Mouse (Mus musculus): ENCODE results near the gene Etv2.

DNA sequence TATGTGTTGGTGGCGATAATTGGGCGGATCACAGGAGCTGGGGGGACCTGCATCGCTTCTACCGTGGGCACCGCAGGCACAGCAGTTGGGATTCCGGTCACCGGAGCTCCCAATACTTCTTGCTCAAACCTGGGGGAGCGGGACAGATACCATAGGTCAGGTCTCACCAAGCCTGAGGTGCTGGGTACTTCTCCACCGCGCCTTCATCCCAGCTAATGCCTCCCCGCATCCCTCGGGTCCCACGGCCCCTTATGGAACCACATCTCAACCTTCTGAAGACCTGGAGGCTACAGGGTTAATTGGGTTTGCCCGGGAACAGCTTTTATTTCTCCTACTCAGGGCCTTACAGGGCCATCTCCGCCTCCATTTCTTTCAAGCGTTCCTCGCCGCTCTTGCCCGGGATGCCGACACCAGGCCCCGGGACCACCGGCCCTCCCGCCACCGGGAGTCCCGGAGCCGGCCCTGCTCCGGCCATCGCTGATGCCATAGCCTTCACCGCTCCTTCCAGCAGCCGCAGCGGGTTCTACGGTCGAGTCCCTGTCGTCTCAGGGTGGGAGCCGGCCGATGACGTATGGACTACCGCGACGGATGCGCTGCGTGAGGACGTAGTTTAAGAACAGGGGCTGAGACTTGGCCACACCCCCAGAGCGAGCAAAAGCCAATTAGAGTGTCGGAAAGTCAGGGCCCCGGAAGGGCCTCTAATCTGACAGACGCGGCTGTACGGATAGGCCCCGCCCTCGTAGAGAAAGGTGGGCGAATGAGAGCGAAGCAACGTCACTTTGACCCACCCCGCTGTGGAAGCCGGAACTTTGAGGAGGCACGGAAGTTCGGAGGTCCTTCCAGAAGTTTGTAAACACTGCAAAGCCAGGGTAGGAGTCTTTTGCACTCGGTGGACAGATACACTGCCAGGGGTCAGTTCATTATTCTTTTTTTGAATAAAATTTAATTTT is 14.2 kb upstream of the Etv2 start, which contains the start of gene Rbm42:
- no peak for TF ChIP-seq CTCF (IDR thresholded peaks at IDR 0.05; ENCODE audit: borderline replicate concordance, insufficient read depth, low read length)
- TF ChIP-seq POLR2A (IDR thresholded peaks at IDR 0.05; ENCODE audit: low read depth, low read length), result peak; percentile 71
